Mouse (Mus musculus) liver, embryonic 14.5 days (tissue): Measurements from ENCODE around the gene Ada. TPM values are rescaled to one million over a fixed set of nuclear protein-coding genes. Genes with fewer than 3 reads are reported as not detected.

Source experiments
- ATAC-seq: fragments of 200-750 bp; cut with Nextera tagmentation; 2 replicates; pipeline ENCODE4 v1.8.0; 2017; ENCODE audit warnings: moderate number of reproducible peaks, mild to moderate bottlenecking, moderate library complexity; ENCODE audit not compliant: insufficient read depth
- DNase-seq, 3 experiments: peaks; one replicate each; pipeline ENCODE4 v3.0.0-alpha.2; 2012 to 2013; ENCODE audit warnings: low read depth in 3 of 3, low spot score in 3 of 3
- H3K27ac ChIP-seq: fragments of 300-500 bp; sonication (generic); 2 replicates; pipeline ENCODE4 v1.5.1; 2014; ENCODE audit warnings: moderate library complexity, mild to moderate bottlenecking, control low read depth, inconsistent platforms
- H3K27me3 ChIP-seq: fragments of 300-500 bp; sonication (generic); 2 replicates; pipeline ENCODE4 v1.6.1; 2014; ENCODE audit warnings: mild to moderate bottlenecking, low read length, moderate library complexity; ENCODE audit not compliant: control insufficient read depth, insufficient read depth
- H3K36me3 ChIP-seq: fragments of 300-500 bp; sonication (generic); replicated peaks from 2 replicates; pipeline ENCODE4 v1.6.1; 2014; ENCODE audit warnings: low read depth; ENCODE audit not compliant: control insufficient read depth, insufficient read depth
- H3K4me1 ChIP-seq, 2 experiments: fragments of 200-500 bp in 1 of 2; fragments of 300-500 bp in 1 of 2; sonication (generic) in 1 of 2; replicated peaks; 2 replicates each; pipeline ENCODE4 v1.6.1; 2012 to 2014; ENCODE audit warnings: antibody characterized with exemption in 1 of 2, inconsistent platforms in 1 of 2, low read length in 1 of 2; ENCODE audit not compliant: control insufficient read depth in 2 of 2, insufficient read depth in 2 of 2
- H3K4me2 ChIP-seq: fragments of 300-500 bp; sonication (generic); 2 replicates; pipeline ENCODE4 v1.6.1; 2014; ENCODE audit warnings: low read depth, mild to moderate bottlenecking, control low read depth, moderate library complexity
- H3K4me3 ChIP-seq, 2 experiments: fragments of 200-500 bp in 1 of 2; fragments of 300-500 bp in 1 of 2; sonication (generic) in 1 of 2; 2 replicates each; pipeline ENCODE4 v1.5.1; 2012 to 2014; ENCODE audit warnings: low read depth in 2 of 2, low read length in 2 of 2, mild to moderate bottlenecking in 2 of 2, control low read depth in 1 of 2, inconsistent platforms in 1 of 2, moderate library complexity in 1 of 2; ENCODE audit not compliant: insufficient read depth in 1 of 2
- H3K9ac ChIP-seq: fragments of 300-500 bp; sonication (generic); replicated peaks from 2 replicates; pipeline ENCODE4 v1.6.1; 2014; ENCODE audit warnings: mild to moderate bottlenecking, control low read depth, moderate library complexity
- H3K9me3 ChIP-seq: fragments of 300-500 bp; sonication (generic); 2 replicates; pipeline ENCODE4 v1.6.1; 2016; ENCODE audit warnings: low read length, mixed read lengths; ENCODE audit not compliant: control insufficient read depth
- CTCF ChIP-seq: IDR thresholded peaks from 2 replicates; pipeline ENCODE4 v1.5.1; 2016; ENCODE audit warnings: antibody characterized with exemption, low read depth, control low read depth
- EP300 ChIP-seq: IDR thresholded peaks from 2 replicates; pipeline ENCODE4 v1.6.1; 2016; ENCODE audit warnings: antibody characterized with exemption, low read depth
- WGBS: fragments of 180-500 bp; shearing (Covaris S2); extraction: QIAGEN DNeasy Blood & Tissue Kit; methylation state at CpG from one replicate; pipeline ENCODE4 v1.1.7; 2014; ENCODE audit not compliant: insufficient replicate concordance; 5-methylcytosine and 5-hydroxymethylcytosine counted together
- polyA plus RNA-seq, 2 experiments: library from polyadenylated mRNA; depleted of rRNA in 1 of 2; stranded (reverse) in 1 of 2; unstranded in 1 of 2; fragments of >200 nt; fragmentation: Nextera tagmentation in 1 of 2; extraction: Ambion mirVana in 1 of 2; gene quantifications; 2 replicates each; pipeline versions ENCODE4 v1.2.1 to v1.2.3; 2012 to 2014

Gene Ada
- polyA plus RNA-seq, 2 experiments = 2.9 to 3.8 TPM

GRCm38 (mm10) chr2:163710606-163711159, 39.4 kb downstream of the Ada start:
- DNase-seq (no peak), ATAC-seq (no peak)
- Histone ChIP-seq H3K27ac (no peak overlapping the region), H3K4me1 (peaks cover 5 to 17% of the 10 kb centered on the region in 2 experiments), H3K9ac (no peak overlapping the region), H3K9me3 (no peaks in the 10 kb centered on the region), H3K27me3 (no peaks in the 10 kb centered on the region), H3K4me3 (no peak overlapping the region), H3K4me2 (no peak overlapping the region), H3K36me3 (no peaks in the 10 kb centered on the region)
- TF ChIP-seq EP300 (no peak), CTCF (no peak)
- 43% methylated on average over 5 of the region's 5 CpGs for WGBS

GRCm38 (mm10) chr2:163710000-163710399, 40.0 kb downstream of the Ada start:
- TF ChIP-seq EP300 (no peak), CTCF (no peak)
- ATAC-seq (no peak), DNase-seq (no peak)
- Histone ChIP-seq H3K27me3 (no peaks in the 10 kb centered on the region), H3K4me2 (no peak overlapping the region), H3K4me3 (no peak overlapping the region), H3K27ac (no peak overlapping the region), H3K4me1 (peaks cover 5 to 17% of the 10 kb centered on the region in 2 experiments), H3K9me3 (no peaks in the 10 kb centered on the region), H3K36me3 (no peaks in the 10 kb centered on the region), H3K9ac (no peak overlapping the region)
- 81% methylated on average over 9 of the region's 9 CpGs for WGBS

GRCm38 (mm10) chr2:163708763-163709250, 41.2 kb downstream of the Ada start:
- Histone ChIP-seq H3K4me2 (no peak overlapping the region), H3K9ac (no peak overlapping the region), H3K4me1 (peaks cover 5 to 19% of the 10 kb centered on the region in 2 experiments), H3K27ac (no peak overlapping the region), H3K4me3 (no peak overlapping the region), H3K27me3 (no peaks in the 10 kb centered on the region), H3K9me3 (no peaks in the 10 kb centered on the region), H3K36me3 (no peaks in the 10 kb centered on the region)
- ATAC-seq (no peak), DNase-seq (no peak)
- WGBS = 57% methylated on average over 6 of the region's 6 CpGs
- TF ChIP-seq CTCF (no peak), EP300 (no peak)

GRCm38 (mm10) chr2:163708321-163708720, 41.7 kb downstream of the Ada start:
- WGBS = 23% methylated on average over 5 of the region's 5 CpGs
- DNase-seq (no peak), ATAC-seq (no peak)
- no peak overlapping the region; the same call in 1 of the 2 replicates for H3K4me2 ChIP-seq
- no peaks in the 10 kb centered on the region for H3K9me3 ChIP-seq
- no peak overlapping the region for H3K4me3 ChIP-seq
- H3K27me3 ChIP-seq = no peaks in the 10 kb centered on the region
- H3K27ac ChIP-seq = no peak overlapping the region
- TF ChIP-seq CTCF = no peak
- TF ChIP-seq EP300 = 0 out of 2 replicates have a peak, but pooled peaks have one; percentile 18
- H3K36me3 ChIP-seq = no peaks in the 10 kb centered on the region
- no peak overlapping the region for H3K9ac ChIP-seq
- peaks cover 8 to 22% of the 10 kb centered on the region in 2 experiments for H3K4me1 ChIP-seq

- ATAC-seq (no peak), DNase-seq (no peak)
- H3K36me3 ChIP-seq = no peaks in the 10 kb centered on the region
- no peaks in the 10 kb centered on the region for H3K27me3 ChIP-seq
- WGBS = 63% methylated on average over 5 of the region's 5 CpGs
- TF ChIP-seq CTCF = no peak
- no peak for TF ChIP-seq EP300
- H3K4me1 ChIP-seq = peaks cover 12 to 26% of the 10 kb centered on the region in 2 experiments
- no peak overlapping the region for H3K4me3 ChIP-seq
- no peak overlapping the region; the same call in 1 of the 2 replicates for H3K9ac ChIP-seq
- H3K27ac ChIP-seq = no peak overlapping the region
- H3K4me2 ChIP-seq = no peak overlapping the region
- no peaks in the 10 kb centered on the region for H3K9me3 ChIP-seq
Measured at GRCm38 (mm10) chr2:163703599-163704260, 46.3 kb downstream of the Ada start.
